Mouse (Mus musculus) cerebellum, postnatal 10 days (tissue): Measurements from ENCODE around the gene Gpr82.

Experiments used
- DNase-seq, 2 experiments: peaks; one replicate each; pipeline ENCODE4 v3.0.0; 2021; ENCODE audit warnings: mixed read lengths in 2 of 2

Gene Gpr82

DNA sequence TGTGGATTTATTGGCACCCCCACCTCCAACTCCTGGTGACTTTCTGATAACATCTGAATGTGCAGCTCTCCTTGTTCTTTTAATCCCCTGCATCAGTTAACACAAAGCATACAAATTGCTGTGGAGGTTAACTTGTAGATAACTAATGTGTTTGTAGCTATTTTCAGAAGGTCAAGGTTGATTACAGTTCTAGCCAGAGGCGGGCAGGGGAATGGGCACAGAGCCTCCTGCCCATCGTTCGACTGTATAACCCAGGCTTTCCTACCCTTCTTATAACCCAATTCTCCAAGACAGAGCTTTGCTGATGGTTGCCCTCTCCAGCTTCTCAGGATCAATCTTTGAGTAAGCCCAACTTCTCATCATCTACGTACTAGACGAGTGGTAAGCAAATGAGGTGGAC is at the start of gene Gpr82:
Gene Gpr82, plus strand, starts transcription at position 301 of the 400 bp plus-strand sequence.
- no peak for DNase-seq

DNA sequence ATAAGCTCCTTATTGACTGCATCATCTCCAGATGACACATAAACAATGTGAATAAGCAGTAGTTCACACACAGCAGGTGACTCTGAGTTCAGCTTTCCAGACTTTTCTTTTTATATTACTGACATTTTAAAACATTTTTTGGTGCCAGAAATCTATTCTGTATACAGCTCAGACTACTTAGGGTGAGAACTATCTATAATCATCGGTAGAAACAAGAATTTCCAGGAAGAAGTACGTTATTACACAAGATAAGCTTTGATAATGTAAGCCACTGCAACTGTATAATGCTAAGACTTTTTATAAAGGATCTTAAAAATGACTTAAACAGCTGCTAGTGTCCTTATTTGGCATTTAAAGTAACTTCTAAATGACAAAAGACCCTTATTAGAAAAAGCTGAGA is 49.0 kb upstream of the Gpr82 start:
- DNase-seq: no peak

DNA sequence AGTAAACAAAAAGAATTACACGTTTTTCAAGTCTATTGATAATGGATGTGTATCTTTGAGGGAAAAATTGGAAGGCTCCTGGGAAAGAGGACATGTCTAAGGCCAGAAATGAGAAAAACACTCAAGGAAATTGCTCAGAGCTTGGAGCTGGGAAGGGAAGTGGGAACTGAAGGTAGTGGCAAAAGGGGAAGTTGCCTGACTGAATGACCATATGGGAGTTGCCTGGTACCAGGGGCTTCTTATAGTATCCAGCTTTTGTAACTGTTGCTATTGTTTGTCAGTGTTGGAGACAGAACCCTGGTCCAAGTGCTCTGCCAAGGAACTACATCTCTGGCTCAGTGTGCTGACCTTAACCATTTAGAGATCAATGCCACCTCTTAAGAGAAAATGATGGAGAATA is 44.4 kb upstream of the Gpr82 start:
- no peak for DNase-seq

DNA sequence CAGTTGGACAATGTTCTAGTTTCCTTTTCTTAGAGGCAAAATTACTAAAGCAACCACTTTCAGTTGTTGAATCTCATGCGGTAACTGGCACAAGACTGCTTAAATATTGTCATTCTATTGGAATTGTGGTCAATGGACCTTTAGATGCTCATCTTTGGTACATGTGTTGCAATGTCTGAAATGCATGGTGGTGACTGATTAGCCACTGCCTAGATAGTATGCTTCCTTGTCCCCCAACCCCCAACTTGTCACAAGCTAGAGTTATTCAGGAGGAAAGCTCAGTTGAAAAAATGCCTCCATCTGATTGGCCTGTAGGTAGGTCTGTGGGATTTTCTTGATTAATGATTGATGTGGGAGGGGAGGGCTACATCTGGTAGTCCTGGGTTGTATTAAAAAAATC is 43.9 kb upstream of the Gpr82 start:
- DNase-seq: no peak

DNA sequence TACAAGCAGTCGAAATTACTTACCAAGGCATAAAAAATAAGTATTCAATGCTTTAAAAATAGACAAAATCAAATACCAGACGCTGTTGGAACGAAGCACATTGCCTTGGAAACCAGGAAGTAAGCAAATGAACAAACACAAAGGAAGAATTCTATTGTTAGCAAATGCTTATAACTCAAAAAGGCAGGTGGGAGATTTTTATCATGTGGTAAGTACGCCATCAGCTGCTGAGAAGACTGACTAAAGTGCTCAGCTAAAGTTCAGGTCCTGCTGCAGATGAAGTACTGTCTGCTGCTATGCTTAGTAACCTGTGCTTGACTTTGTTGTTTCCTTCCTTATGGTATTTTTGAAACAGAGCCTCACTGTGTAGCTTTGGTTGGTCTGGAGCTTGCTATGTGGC is 42.7 kb upstream of the Gpr82 start:
- DNase-seq: no peak

DNA sequence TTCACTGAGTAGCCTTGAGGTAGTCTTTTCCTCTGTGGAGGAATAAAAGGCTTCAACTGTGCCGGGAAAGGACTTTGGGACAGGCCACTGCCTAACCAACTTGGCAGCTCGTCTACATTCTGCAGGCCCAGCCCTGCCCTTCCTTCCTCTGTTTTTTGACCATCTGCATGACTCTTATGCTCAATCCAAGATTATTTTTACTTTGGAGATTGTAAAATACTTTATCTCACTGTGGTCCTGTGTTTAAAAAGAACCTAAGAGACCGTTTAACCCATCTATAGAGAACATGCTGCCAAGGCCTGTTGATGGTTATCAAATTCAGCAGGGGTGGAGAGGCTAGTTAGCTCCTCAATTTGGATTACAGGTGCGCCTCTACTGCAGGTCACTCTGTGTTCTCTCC is 39.7 kb upstream of the Gpr82 start:
- DNase-seq: no peak

DNA sequence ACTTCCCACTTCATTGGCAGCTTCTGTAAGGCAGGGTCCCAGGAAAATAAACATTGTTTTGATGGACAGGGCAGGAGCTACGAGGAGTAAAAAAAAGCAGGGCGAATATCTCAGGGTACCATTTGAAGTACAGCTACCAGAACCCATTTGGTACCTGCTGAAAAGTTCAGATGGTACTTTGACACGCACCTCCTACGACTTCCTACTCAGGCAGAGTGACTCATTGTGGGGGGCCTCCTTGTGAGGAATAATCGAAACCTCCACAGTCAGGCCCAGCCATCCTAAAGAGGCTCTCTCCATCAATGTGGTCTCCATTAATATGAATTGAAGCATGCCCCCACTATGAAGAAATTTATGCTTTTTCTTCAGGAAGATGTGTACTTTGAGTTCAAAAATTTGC is 38.5 kb upstream of the Gpr82 start:
- DNase-seq: no peak

DNA sequence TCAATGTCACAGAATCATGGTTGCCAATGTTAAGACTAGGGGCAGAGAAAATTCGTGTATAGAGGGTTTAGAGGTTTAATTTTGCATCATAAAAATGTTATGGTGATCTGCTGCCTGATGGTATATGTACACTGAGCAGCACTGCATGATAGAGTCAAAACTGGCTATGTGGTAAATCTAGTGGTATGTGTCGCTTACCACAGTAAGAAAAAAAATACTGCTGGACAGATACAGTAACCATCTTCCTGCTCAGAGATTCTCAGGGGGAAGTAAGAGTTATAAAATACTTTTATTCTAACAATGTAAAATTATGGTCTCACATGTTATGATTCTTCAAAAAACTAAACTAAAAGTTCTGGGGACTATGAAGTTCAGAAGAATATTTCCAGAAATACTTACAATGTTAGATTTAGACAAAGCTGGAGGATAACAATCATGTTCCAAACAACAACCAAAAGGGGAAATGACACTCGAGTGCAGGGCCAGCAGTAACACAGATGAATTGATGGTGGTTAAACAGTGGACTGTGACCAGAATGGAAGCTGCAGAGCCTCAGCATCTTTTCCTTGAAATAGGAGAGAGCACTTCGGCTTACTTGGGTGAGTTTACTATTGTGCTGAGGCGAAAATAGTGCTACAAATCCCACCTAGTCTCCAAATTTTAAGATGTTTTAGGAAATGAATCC is 29.4 kb upstream of the Gpr82 start, which contains the start of gene Gpr34:
Gene Gpr34, plus strand, starts transcription at position 491 of the 685 bp plus-strand sequence.
- DNase-seq: no peak

DNA sequence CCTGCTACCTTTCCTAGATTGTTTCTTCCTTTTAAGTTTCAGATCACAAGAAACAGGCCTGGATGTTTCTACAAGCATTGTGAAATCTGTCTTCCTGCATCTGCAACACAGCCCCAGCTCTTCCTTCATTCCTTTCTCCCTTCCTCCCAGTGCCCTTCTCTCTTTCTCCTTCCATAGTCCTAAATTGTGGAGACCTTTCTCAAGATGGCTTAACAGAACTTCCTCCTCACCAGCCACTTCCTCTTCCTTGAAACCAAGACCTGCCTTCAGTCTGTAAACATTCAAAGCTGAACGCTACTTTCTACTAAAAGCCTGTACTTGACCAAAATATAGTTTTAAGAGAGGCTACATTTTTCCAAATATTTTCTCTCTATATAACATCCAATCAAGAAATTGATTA is 24.8 kb upstream of the Gpr82 start:
- no peak for DNase-seq

DNA sequence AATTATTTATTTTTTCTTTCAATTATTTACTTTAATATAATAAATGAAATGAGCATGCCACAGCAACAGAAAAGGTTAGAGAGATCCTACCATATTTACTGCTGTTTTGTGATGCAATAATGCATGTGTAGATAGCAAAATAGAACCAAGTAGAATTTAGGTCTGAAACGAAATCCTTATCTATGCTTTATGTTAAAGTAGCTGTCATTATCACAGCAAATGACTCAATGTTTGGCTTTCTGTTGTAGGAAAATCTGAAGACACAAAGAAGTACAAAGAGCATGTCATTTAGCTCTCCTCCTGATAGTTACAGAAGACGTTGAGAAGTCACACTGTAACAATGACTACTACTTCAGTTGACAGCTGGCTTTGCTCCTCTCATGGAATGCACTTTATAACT is 22.3 kb upstream of the Gpr82 start:
- DNase-seq: no peak

DNA sequence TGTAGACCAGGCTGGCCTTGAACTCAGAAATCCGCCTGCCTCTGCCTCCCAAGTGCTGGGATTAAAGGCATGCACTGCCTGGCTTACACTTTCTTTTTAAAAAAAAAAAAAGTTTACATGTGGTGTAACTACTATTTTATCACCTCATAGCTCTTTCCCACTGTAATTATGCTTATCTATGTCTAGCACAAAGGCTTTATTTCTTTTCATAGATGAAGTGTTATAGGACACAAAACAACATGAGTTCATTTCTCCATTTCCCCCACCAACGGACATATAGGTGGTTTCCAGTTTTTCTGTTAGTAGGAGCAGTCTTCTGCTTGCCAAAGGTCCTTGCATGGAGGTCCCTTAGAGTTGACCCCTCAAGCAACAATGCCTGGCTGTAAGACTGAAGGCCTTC is 9.3 kb upstream of the Gpr82 start:
- DNase-seq: no peak

DNA sequence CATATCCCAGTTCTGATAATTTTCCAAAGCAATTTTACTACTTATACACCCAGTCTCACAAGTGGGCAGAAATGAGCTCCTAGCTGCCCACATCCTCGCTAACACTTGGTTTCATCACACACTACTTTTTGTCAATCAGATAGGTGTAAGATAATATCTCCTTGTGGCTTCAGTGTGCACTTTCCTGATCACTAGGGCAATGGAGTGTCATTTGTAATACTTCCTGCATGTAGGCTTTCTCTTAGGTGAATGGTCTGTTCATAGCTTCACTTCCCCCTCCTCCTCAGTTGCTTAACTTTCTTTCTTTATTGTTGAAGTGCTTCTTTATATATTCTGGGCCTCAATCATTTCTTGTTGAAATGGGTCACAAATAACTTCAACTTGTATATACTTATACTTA is 8.9 kb upstream of the Gpr82 start:
- no peak for DNase-seq

DNA sequence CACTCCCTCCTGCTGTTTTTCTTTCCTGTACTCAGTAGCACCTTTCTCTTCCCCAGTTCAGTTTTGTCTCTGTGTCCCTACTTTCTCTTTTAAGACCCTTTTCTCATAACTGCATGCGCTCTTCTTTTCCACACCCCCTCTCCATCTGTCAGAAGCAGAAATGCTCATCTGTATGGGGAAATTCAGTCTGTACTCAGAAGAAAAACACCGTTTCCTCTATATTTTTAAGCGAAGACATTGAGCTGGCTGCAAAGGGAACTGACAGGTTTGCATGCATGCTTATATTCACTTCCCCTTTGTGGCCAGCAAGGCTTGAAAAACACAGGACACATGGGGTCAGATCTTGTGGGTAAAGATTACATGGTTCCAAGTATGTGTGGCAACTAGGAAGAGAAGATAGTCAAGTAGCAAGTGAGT is 6.2 kb upstream of the Gpr82 start:
- no peak for DNase-seq

DNA sequence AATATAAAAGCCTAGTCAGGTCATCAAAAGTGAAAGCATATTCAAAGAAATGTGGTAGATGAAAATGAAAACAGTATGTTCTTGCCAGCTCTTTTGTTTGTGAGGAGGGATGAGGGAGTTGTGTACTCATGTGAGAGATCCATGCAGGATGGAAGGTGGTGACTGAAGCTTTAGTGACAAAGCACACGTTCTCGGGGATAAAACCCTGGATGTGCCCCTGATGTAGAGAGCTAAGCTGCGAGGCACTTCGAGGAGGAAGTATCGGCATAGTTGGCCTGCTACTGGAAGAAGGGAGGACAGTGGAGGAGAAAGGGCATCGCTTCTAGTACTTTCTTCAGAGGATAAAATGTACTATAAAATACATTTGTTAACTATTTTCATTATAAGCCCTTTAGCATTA is 5.3 kb upstream of the Gpr82 start:
- no peak for DNase-seq

DNA sequence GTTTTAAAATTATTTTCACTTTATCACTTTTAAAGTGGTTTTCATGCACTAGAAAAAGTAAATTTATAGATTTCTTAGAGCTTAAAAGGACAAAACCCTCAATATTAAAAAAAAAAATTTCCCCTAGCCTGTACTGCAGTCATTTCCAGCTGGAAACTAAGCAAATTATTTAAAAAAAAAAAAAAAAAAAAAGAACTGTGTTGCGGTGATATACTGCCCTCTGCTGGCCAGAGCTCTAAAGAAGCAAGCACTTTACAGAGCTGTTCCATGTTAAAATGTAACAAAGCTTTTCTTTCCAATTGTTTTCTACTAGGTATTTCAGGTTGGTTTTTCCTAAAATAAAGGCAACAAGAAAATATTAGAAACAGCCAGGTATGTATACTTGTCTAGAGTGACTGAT is 4.4 kb upstream of the Gpr82 start:
- peak; percentile 69 to 72 for DNase-seq

DNA sequence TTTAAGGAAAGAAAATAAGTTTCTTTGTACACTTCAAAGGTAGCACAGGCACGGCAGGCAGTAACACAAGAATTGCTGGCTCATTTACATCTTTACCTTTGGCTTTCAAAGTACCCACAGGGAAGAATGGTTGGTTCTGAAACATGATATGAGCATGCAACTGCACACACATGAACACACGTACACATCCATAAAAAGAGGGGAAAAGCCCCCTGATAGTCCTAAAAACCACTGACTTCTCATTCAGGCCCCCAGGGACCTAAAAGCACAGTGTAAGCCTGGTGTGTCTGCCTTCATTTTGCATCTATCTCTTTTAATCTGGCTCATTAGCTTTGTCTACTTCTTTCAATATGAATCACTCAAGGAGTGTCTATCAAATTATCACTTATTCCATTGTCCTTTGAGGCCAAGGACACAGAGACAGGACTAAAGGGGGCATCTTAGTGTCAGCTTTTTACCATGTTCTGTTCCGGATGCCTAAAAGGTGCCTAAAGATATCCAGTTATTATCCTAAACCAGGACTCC is 2.5 kb upstream of the Gpr82 start:
- no peak for DNase-seq

DNA sequence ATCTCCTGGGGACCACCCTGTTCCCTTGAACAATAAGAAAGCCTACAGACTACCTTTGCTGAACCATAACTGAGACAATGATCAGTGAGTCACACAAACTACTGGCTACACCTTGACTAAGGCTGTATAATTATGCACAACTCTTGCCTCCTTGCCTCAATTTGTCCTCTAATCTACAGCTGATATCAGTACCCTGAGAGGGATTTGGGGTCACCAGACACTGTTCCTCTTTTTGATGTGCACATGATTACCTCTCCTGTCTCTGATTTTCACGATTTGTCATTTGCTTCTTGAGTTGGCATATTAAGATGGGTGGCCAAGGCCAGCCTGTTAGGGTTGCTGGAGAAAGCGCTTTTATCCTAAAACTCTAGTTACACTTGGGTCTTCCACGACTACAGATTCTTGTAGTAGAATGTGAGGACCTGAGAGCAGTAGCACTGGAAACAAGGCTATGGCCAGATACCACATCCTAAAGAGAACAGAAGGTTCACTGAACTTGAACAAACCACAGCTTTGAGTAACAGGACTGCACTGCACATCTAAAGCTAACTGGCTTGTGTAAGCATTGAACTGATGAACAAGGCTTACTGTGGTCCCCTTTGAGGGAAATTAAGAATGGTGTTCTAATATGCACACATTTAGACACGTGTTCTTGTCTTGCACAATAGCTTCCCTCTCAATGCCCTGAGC is 1.8 kb upstream of the Gpr82 start:
- DNase-seq: no peak

DNA sequence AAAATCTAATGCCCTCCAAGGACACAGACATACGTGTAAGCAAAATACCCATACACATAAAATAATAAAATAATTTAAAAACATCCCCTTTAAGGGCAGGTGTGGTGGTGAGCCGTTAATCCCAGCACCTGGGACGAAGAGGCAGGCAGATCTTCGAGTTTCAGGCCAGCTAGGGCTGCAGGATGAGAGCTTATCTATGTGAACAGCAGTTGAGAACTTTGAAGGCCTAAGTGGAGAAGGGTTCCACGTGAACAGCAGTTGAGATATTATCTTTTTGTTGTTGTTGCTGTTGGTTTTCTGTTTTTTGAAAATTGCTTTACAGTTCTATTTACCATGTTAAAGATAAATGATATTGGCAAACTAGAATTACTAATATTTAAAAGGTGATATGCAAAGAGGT is 7.7 kb downstream of the Gpr82 start:
- DNase-seq: no peak

DNA sequence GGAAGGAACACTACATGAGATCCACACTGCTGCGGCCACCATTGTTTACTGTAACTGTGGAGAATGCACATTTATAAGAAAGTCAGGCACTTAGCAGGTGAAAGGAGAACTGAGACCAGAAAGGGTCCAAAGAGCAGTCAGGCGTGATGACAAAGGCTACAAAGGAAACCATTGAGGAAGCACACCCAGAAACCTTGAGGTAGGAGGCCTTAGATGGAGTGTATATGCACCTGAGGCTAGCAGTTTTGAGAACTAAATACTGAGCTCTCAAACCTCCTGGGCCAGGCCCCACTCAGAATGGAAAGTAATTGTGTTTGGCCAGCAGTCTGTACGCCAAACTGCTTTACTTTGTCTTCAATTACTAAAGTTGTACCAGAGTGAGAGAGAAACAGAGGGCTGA is 9.2 kb downstream of the Gpr82 start:
- DNase-seq: no peak

DNA sequence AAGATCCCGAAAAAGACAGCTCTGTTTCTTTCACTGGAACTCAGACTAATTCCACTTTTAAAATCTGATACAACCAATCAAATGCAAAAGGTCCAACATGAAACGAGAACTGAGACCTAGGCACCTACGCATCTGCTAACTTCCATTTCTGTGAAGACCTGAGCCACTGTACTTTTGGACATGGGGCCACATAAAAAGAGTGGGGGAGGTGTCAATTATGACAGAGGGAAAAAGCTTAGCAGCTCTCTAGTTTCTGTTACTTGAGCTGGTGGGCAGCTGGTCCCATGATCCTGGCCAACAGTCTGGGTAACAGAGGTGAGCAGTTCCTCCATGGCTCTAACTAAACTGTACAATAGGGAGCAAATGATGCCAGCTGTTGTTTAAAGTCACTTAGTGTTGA is 11.8 kb downstream of the Gpr82 start:
- no peak for DNase-seq

DNA sequence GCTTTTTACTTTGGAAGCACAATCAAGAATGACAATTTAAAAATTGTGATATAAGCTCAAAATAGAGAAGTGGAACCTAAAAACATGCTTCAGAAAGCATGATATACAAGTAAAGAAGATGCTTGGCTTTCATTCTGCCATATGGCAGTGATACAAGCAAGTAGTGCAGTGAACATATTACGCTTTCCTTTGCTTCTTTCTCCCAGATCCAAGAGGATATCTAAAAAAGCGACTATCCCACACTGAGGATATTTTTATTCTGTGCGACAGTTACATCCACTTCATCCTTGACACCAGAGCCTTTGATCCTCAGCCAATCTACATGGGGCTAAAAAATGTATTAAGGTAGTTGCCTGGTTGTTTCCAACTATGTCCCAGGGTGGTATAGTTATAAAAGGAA is 20.6 kb downstream of the Gpr82 start:
- DNase-seq: no peak

DNA sequence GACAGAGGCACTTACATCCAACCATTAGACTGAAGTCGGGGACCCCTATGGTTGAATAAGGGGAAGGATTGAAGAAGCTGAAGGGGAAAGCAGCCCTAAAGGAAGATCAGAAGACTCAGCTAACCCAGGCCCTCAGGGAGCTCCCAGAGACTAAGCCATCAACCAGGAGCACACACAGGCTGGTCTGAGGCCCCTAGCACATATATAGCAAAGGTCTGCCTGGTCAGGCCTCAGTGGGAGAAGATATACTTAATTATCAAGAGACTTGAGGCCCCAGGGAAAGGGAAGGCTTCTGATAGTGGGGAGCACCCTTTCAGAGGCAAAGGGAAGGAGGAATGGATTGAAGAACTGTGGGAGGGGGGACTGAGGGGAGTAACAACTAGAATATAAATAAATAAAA is 25.4 kb downstream of the Gpr82 start:
- DNase-seq: no peak

DNA sequence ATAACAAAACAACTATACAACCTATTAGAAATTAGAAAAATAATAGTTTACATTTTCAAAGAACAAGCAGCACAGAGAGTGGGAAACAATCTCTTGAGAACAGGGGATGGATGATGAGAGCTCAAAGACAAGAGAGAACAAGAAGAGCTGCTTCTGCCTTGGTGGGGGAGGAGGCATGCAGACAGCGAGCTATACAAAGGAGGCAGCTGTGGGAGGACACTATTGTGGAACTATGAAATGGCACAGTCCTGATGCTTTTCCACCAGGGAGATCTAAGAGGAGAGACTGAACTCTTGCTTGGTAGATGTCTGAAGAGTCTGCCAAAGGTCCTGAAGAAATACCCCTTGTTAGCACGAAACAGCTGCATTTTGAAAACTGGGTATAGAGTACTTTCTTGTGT is 27.2 kb downstream of the Gpr82 start:
- no peak for DNase-seq

DNA sequence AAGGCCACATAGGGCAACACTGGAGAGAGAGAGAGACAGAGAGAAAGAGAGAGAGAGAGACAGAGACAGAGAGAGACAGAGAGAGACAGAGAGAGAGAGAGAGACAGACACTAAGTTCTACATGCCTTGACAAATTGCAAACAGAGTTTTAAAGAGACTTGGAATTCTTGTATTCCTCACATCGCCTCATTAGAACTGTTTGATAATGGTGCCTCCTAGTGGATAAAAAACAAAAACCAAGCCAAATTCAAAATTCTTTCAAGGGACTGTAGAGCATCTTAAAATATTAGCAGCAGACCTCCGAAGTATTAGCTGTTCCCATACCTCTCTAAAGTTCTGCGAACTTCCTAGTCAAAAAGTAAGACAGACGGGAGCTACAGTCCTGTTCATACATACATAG is 30.7 kb downstream of the Gpr82 start:
- DNase-seq: no peak

DNA sequence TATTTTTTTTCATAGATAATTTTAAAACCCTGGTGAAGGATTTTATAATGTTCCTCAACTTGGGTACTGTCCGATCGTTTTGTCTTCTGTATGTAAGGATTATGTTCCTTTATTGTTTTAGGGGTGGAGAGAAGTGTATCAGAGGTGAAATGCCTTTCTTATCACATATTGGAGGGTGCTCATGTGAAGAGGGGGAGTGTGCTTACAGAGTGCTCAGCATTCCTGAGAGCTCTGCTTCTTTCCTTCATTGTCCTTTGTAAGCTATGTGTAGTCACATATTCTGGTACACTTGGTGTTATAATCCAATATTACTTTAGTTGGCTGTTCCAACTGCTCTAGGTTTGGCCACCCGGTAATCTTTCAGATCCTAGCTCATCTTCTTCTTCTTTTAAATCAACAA is 39.5 kb downstream of the Gpr82 start:
- no peak for DNase-seq
